Mouse (Mus musculus): ENCODE results near the gene Asb8.

The Asb8 gene

GRCm38 (mm10) chr15:98165525-98165924 is at the start of gene Asb8:
Gene Asb8, minus strand, starts transcription at chr15:98165625.
- in situ Hi-C loops (cut with MboI, MseI), result no loop called here

- in situ Hi-C loops (cut with MboI, MseI), result no loop called here
Observed at GRCm38 (mm10) chr15:98214130-98214529, 48.7 kb upstream of the Asb8 start.

- in situ Hi-C loops (cut with MboI, MseI), result no loop called here
Observed at GRCm38 (mm10) chr15:98213336-98213870, 48.0 kb upstream of the Asb8 start.

GRCm38 (mm10) chr15:98209676-98210075 is 44.3 kb upstream of the Asb8 start:
- in situ Hi-C loops (cut with MboI, MseI), result no loop called here

- in situ Hi-C loops (cut with MboI, MseI), result no loop called here
Observed at GRCm38 (mm10) chr15:98195442-98195841, 30.0 kb upstream of the Asb8 start, which contains the start of gene Olfr288. Gene Olfr288, minus strand, starts transcription at chr15:98195542.

- in situ Hi-C loops (cut with MboI, MseI), result loop anchor here (5.0 to 10.0 kb wide), 2 partner anchors 213 to 320 kb away; no protein-coding TSS in a partner anchor
Observed at GRCm38 (mm10) chr15:98184456-98184855, 19.0 kb upstream of the Asb8 start.

GRCm38 (mm10) chr15:98181856-98182570 is 16.6 kb upstream of the Asb8 start:
- in situ Hi-C loops (cut with MboI, MseI), result loop anchor here (5.0 to 10.0 kb wide), 2 partner anchors 215 to 323 kb away; no protein-coding TSS in a partner anchor

- in situ Hi-C loops (cut with MboI, MseI), result loop anchor here (5.0 to 10.0 kb wide), 2 partner anchors 216 to 324 kb away; no protein-coding TSS in a partner anchor
Observed at GRCm38 (mm10) chr15:98181132-98181711, 15.8 kb upstream of the Asb8 start.

GRCm38 (mm10) chr15:98180567-98181131 is 15.2 kb upstream of the Asb8 start:
- in situ Hi-C loops (cut with MboI, MseI), result loop anchor here (5.0 to 10.0 kb wide), 2 partner anchors 217 to 324 kb away; no protein-coding TSS in a partner anchor

- in situ Hi-C loops (cut with MboI, MseI), result no loop called here
Observed at GRCm38 (mm10) chr15:98177320-98177719, 11.9 kb upstream of the Asb8 start.

- in situ Hi-C loops (cut with MboI, MseI), result no loop called here
Observed at GRCm38 (mm10) chr15:98173821-98174220, 8.4 kb upstream of the Asb8 start.

- in situ Hi-C loops (cut with MboI, MseI), result no loop called here
Observed at GRCm38 (mm10) chr15:98172113-98172512, 6.7 kb upstream of the Asb8 start.

GRCm38 (mm10) chr15:98170917-98171316 is 5.5 kb upstream of the Asb8 start:
- in situ Hi-C loops (cut with MboI, MseI), result no loop called here

GRCm38 (mm10) chr15:98170365-98170764 is 4.9 kb upstream of the Asb8 start:
- in situ Hi-C loops (cut with MboI, MseI), result no loop called here

- in situ Hi-C loops (cut with MboI, MseI), result no loop called here
Observed at GRCm38 (mm10) chr15:98168622-98169004, 3.2 kb upstream of the Asb8 start.

- in situ Hi-C loops (cut with MboI, MseI), result no loop called here
Observed at GRCm38 (mm10) chr15:98167645-98168621, 2.5 kb upstream of the Asb8 start.

GRCm38 (mm10) chr15:98166963-98167644 is 1.7 kb upstream of the Asb8 start, which contains the start of gene Ccdc184:
Gene Ccdc184, plus strand, starts transcription at chr15:98167158.
- in situ Hi-C loops (cut with MboI, MseI), result no loop called here

GRCm38 (mm10) chr15:98162561-98162960 is 2.9 kb downstream of the Asb8 start:
- in situ Hi-C loops (cut with MboI, MseI), result no loop called here

GRCm38 (mm10) chr15:98161026-98161805 is 4.2 kb downstream of the Asb8 start:
- in situ Hi-C loops (cut with MboI, MseI), result no loop called here

- in situ Hi-C loops (cut with MboI, MseI), result no loop called here
Observed at GRCm38 (mm10) chr15:98157253-98157652, 8.2 kb downstream of the Asb8 start.
